Mouse (Mus musculus) regulatory T cell (primary cell): ENCODE measurements around the gene Tnfaip8l2.
"Not testable (repeated sequence)": the region's sequence is repeated elsewhere in the genome, so short reads cannot be mapped to it uniquely, and the experiment has no call there.

Experiments used
- in situ Hi-C: fragments of 300-600 bp; cut with MboI, MseI; formaldehyde crosslinking; loops from one replicate; pipeline ENCODE4 v1.15.1; 2025; ENCODE audit warnings: high pct_unique_total_duplicates

Tnfaip8l2 gene

GRCm38 (mm10) chr3:95161041-95161551 is 18.9 kb upstream of the Tnfaip8l2 start:
- in situ Hi-C loops = loop anchor here (5.0 kb wide), 1 partner anchor 66 kb away; the partner anchor contains the start of gene Cdc42se1

- in situ Hi-C loops = loop anchor here (5.0 kb wide), 1 partner anchor 67 kb away; the partner anchor contains the start of gene Cdc42se1
Observed at GRCm38 (mm10) chr3:95159987-95160963, 18.1 kb upstream of the Tnfaip8l2 start, which contains the start of gene Sema6c. Gene Sema6c (plus strand): TSS chr3:95160457.

GRCm38 (mm10) chr3:95159511-95159986 is 17.4 kb upstream of the Tnfaip8l2 start:
- in situ Hi-C loops = no loop called here

- in situ Hi-C loops = no loop called here
Observed at GRCm38 (mm10) chr3:95153874-95154273, 11.7 kb upstream of the Tnfaip8l2 start.

GRCm38 (mm10) chr3:95147924-95148323 is 5.8 kb upstream of the Tnfaip8l2 start:
- in situ Hi-C loops = no loop called here

- in situ Hi-C loops = no loop called here
Observed at GRCm38 (mm10) chr3:95142617-95143011, 454 bp upstream of the Tnfaip8l2 start.

- in situ Hi-C loops = no loop called here
Observed at GRCm38 (mm10) chr3:95141474-95141873, 686 bp downstream of the Tnfaip8l2 start.

GRCm38 (mm10) chr3:95140795-95141194 is 1.4 kb downstream of the Tnfaip8l2 start:
- in situ Hi-C loops = no loop called here

- in situ Hi-C loops = no loop called here
Observed at GRCm38 (mm10) chr3:95140289-95140595, 1.9 kb downstream of the Tnfaip8l2 start.

- in situ Hi-C loops = loop anchor here (5.0 kb wide), 1 partner anchor 1212 kb away; no protein-coding TSS in a partner anchor
Observed at GRCm38 (mm10) chr3:95139586-95140288, 2.4 kb downstream of the Tnfaip8l2 start.

- in situ Hi-C loops = loop anchor here (5.0 kb wide), 1 partner anchor 1209 kb away; no protein-coding TSS in a partner anchor
Observed at GRCm38 (mm10) chr3:95136336-95136735, 5.8 kb downstream of the Tnfaip8l2 start.

GRCm38 (mm10) chr3:95135433-95136052 is 6.6 kb downstream of the Tnfaip8l2 start:
- in situ Hi-C loops = loop anchor here (5.0 kb wide), 1 partner anchor 1208 kb away; no protein-coding TSS in a partner anchor

- in situ Hi-C loops = loop anchor here (5.0 kb wide), 1 partner anchor 1208 kb away; no protein-coding TSS in a partner anchor
Observed at GRCm38 (mm10) chr3:95135023-95135422, 7.1 kb downstream of the Tnfaip8l2 start.

- in situ Hi-C loops = not testable (repeated sequence)
Observed at GRCm38 (mm10) chr3:95134133-95134532, 8.0 kb downstream of the Tnfaip8l2 start.

- in situ Hi-C loops = no loop called here
Observed at GRCm38 (mm10) chr3:95133680-95134101, 8.5 kb downstream of the Tnfaip8l2 start, which contains the start of the genes Scnm1 and Lysmd1. Gene Scnm1 (minus strand): TSS chr3:95134011. Gene Lysmd1 (plus strand): TSS chr3:95134088.

- in situ Hi-C loops = no loop called here
Observed at GRCm38 (mm10) chr3:95133176-95133575, 9.0 kb downstream of the Tnfaip8l2 start.

GRCm38 (mm10) chr3:95132389-95132788 is 9.8 kb downstream of the Tnfaip8l2 start:
- in situ Hi-C loops = not testable (repeated sequence)

- in situ Hi-C loops = no loop called here
Observed at GRCm38 (mm10) chr3:95130081-95130480, 12.1 kb downstream of the Tnfaip8l2 start.

GRCm38 (mm10) chr3:95129226-95129651 is 12.9 kb downstream of the Tnfaip8l2 start:
- in situ Hi-C loops = no loop called here

GRCm38 (mm10) chr3:95124972-95125371 is 17.2 kb downstream of the Tnfaip8l2 start:
- in situ Hi-C loops = no loop called here

- in situ Hi-C loops = no loop called here
Observed at GRCm38 (mm10) chr3:95124246-95124645, 17.9 kb downstream of the Tnfaip8l2 start, which contains the start of gene Tmod4. Gene Tmod4 (plus strand): TSS chr3:95124476.
